Mouse (Mus musculus) large intestine, adult 2 months (tissue): ENCODE data around the gene Esam. TPM values are rescaled to one million over a fixed set of nuclear protein-coding genes. Genes with fewer than 3 reads are reported as not detected.

Experiments
- DNase-seq: peaks from one replicate; pipeline ENCODE4 v3.0.0-alpha.2; 2012; ENCODE audit warnings: low read depth, low spot score
- WGBS: fragments of 180-500 bp; shearing (Covaris S2); methylation state at CpG from one replicate; pipeline ENCODE4 v1.1.7; 2018; 5-methylcytosine and 5-hydroxymethylcytosine counted together
- polyA plus RNA-seq: library from polyadenylated mRNA; depleted of rRNA; stranded (reverse); fragments of >200 nt; gene quantifications from 2 replicates; pipeline ENCODE4 v1.2.3, GENCODE M21; 2012

The Esam gene
- polyA plus RNA-seq, 1 experiment, result 15.3 TPM

GRCm38 (mm10) chr9:37552536-37553293 is 24.8 kb downstream of the Esam start, which contains the start of gene Nrgn:
Gene Nrgn (minus strand): TSS chr9:37552904.
- WGBS, result 5% methylated on average over 31 of the region's 31 CpGs
- DNase-seq, result peak; percentile 39

GRCm38 (mm10) chr9:37554279-37554678 is 26.4 kb downstream of the Esam start:
- WGBS, result 82% methylated on average over 1 of the region's 1 CpGs
- DNase-seq, result no peak

- DNase-seq, result no peak
- 40% methylated on average over 7 of the region's 7 CpGs for WGBS
Observed at GRCm38 (mm10) chr9:37554838-37555748, 27.2 kb downstream of the Esam start, which contains the start of gene Siae. Gene Siae (plus strand): TSS chr9:37555698.

- DNase-seq, result no peak
- WGBS, result 69% methylated on average over 3 of the region's 3 CpGs
Observed at GRCm38 (mm10) chr9:37556366-37556765, 28.5 kb downstream of the Esam start.

- no peak for DNase-seq
- 88% methylated on average over 2 of the region's 2 CpGs for WGBS
Observed at GRCm38 (mm10) chr9:37560617-37561016, 32.7 kb downstream of the Esam start.

- no peak for DNase-seq
Observed at GRCm38 (mm10) chr9:37563805-37564204, 35.9 kb downstream of the Esam start.

GRCm38 (mm10) chr9:37567019-37567418 is 39.1 kb downstream of the Esam start:
- DNase-seq, result no peak
- 97% methylated on average over 2 of the region's 2 CpGs for WGBS

More at GRCm38 (mm10) chr9:37563805-37564204, 35.9 kb downstream of the Esam start:
- 45% methylated on average over 1 of the region's 1 CpGs for WGBS

- DNase-seq, result no peak
- WGBS, result 55% methylated on average over 5 of the region's 5 CpGs
Observed at GRCm38 (mm10) chr9:37567454-37567853, 39.6 kb downstream of the Esam start.

GRCm38 (mm10) chr9:37567892-37568604 is 40.2 kb downstream of the Esam start:
- 34% methylated on average over 15 of the region's 15 CpGs for WGBS
- no peak for DNase-seq

- peak; percentile 10 for DNase-seq
- 18% methylated on average over 4 of the region's 4 CpGs for WGBS
Observed at GRCm38 (mm10) chr9:37568605-37569214, 40.8 kb downstream of the Esam start.

GRCm38 (mm10) chr9:37569231-37569835 is 41.5 kb downstream of the Esam start:
- DNase-seq, result peak; percentile 8
- WGBS, result 24% methylated on average over 2 of the region's 2 CpGs

GRCm38 (mm10) chr9:37572204-37572876 is 44.5 kb downstream of the Esam start:
- no peak for DNase-seq
- 46% methylated on average over 3 of the region's 3 CpGs for WGBS

- no peak for DNase-seq
- WGBS, result 41% methylated on average over 14 of the region's 14 CpGs
Observed at GRCm38 (mm10) chr9:37576436-37576930, 48.6 kb downstream of the Esam start.

- WGBS, result 90% methylated on average over 5 of the region's 5 CpGs
- no peak for DNase-seq
Observed at GRCm38 (mm10) chr9:37583594-37583993, 55.7 kb downstream of the Esam start.

GRCm38 (mm10) chr9:37586718-37587117 is 58.8 kb downstream of the Esam start:
- DNase-seq, result no peak
- WGBS, result 79% methylated on average over 4 of the region's 4 CpGs
